Mouse (Mus musculus) megakaryocyte, embryonic 14.5 days (primary cell): ENCODE results near the gene Vim. TPM values are rescaled to one million over a fixed set of nuclear protein-coding genes. Genes with fewer than 3 reads are reported as not detected.
A peak's percentile ranks its signal among the peaks of the same experiment; 100 is the strongest.

ENCODE experiments used
- H3K27me3 ChIP-seq: replicated peaks from 2 replicates; pipeline ENCODE3; 2012; ENCODE audit warnings: inconsistent platforms
- H3K36me3 ChIP-seq: replicated peaks from 2 replicates; pipeline ENCODE3; 2012; ENCODE audit warnings: low read length, inconsistent platforms, mixed read lengths
- H3K4me1 ChIP-seq: 2 replicates; pipeline ENCODE4 v1.6.1; 2012; ENCODE audit warnings: inconsistent platforms
- H3K4me3 ChIP-seq: replicated peaks from 2 replicates; pipeline ENCODE3; 2012; ENCODE audit warnings: moderate library complexity, mild to moderate bottlenecking, inconsistent platforms
- H3K9me3 ChIP-seq: 2 replicates; pipeline ENCODE4 v1.6.1; 2012; ENCODE audit warnings: inconsistent platforms
- FLI1 ChIP-seq: IDR thresholded peaks from 2 replicates; pipeline ENCODE4 v1.6.1; 2012; ENCODE audit warnings: low read length, inconsistent platforms, mixed read lengths
- GATA1 ChIP-seq: IDR thresholded peaks from 3 replicates; pipeline ENCODE4 v1.6.1; 2012; ENCODE audit warnings: mixed read lengths, low read length, inconsistent platforms, borderline replicate concordance
- polyA plus RNA-seq: library from polyadenylated mRNA; stranded (reverse); fragments of >175 nt; gene quantifications from 2 replicates; pipeline ENCODE4 v1.2.3, GENCODE M21; 2012; ENCODE audit warnings: low replicate concordance; ENCODE audit not compliant: insufficient read depth

Vim gene
- polyA plus RNA-seq = 168 and 727 TPM in 2 replicates

GRCm38 (mm10) chr2:13573408-13574065, at the start of gene Vim:
Gene Vim (plus strand): TSS chr2:13573927.
- Histone ChIP-seq H3K36me3 (peaks cover 8% of the 10 kb centered on the region), H3K27me3 (peaks cover 69% of the 10 kb centered on the region), H3K9me3 (no peaks in the 10 kb centered on the region)

GRCm38 (mm10) chr2:13526205-13526604, 47.5 kb upstream of the Vim start:
- Histone ChIP-seq H3K9me3 (no peaks in the 10 kb centered on the region), H3K4me3 (no peak overlapping the region), H3K36me3 (no peaks in the 10 kb centered on the region), H3K4me1 (peaks cover 25% of the 10 kb centered on the region), H3K27me3 (no peaks in the 10 kb centered on the region)
- TF ChIP-seq GATA1 = no peak
- no peak for TF ChIP-seq FLI1

More at GRCm38 (mm10) chr2:13573408-13574065, at the start of gene Vim:
- H3K4me1 ChIP-seq = peaks cover 48% of the 10 kb centered on the region
- H3K4me3 ChIP-seq = peak within 1 kb of the TSS; percentile 95
- TF ChIP-seq FLI1 (no peak), GATA1 (no peak)

GRCm38 (mm10) chr2:13527125-13527524, 46.6 kb upstream of the Vim start:
- Histone ChIP-seq H3K9me3 (no peaks in the 10 kb centered on the region), H3K27me3 (no peaks in the 10 kb centered on the region), H3K36me3 (no peaks in the 10 kb centered on the region), H3K4me3 (no peak overlapping the region), H3K4me1 (peaks cover 26% of the 10 kb centered on the region)
- TF ChIP-seq GATA1 = no peak
- TF ChIP-seq FLI1 = no peak

DNA sequence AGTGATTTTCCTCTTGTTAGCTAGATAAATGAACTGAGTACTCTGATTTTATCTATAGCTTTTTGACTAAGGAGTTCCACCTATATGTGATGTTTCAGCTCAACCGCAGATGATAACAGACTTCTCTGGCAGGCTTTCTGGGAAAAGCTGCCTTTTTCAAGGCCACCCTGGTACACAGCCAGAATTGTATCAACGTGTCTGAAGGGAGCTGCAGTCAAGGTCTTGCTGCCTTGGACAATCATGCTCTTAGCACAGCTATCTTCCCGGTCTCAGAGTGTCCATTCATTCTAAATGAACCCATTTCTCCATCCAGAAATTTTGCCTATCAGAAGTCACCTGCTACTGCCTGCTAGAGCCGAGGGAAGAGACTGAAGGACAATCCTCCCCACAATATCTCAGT, 46.2 kb upstream of the Vim start:
- no peaks in the 10 kb centered on the region for H3K27me3 ChIP-seq
- no peaks in the 10 kb centered on the region for H3K9me3 ChIP-seq
- TF ChIP-seq GATA1 (no peak), FLI1 (no peak)
- no peaks in the 10 kb centered on the region for H3K36me3 ChIP-seq
- peaks cover 28% of the 10 kb centered on the region for H3K4me1 ChIP-seq
- no peak overlapping the region for H3K4me3 ChIP-seq

DNA sequence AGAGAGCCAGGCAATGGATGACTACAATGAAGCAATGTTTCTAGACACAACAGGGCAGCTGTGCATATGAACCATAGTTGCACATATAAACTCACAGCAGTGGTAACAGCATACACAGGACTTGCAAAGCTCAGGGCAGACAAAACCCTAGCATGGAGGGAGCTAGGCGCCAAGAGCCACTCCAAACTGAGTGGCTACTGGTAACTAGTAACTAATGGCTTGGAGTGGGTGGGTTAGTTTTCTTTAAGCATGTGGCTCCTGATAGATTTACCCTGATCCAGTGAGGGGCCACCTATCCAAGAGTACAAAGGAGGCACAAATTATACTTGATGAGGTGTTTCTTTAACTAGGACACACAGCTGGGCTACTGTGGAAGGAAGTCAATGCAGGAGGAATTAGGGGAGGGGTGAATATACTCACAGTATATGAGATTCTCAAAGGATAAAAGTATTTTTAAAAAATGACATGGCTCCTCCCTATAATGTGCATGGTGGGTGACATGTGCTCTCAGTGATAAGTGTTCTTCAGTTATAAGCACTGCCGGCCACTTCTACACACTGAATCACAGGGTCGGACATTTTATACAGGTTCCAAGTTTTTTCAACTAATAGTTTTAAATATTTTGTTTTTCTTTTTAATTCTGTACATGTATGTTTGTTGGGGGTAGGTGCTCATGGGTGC, 44.3 kb upstream of the Vim start:
- no peaks in the 10 kb centered on the region for H3K36me3 ChIP-seq
- no peaks in the 10 kb centered on the region for H3K27me3 ChIP-seq
- H3K4me1 ChIP-seq = peaks cover 22% of the 10 kb centered on the region
- TF ChIP-seq GATA1 (no peak), FLI1 (no peak)
- H3K4me3 ChIP-seq = no peak overlapping the region
- no peaks in the 10 kb centered on the region for H3K9me3 ChIP-seq

GRCm38 (mm10) chr2:13530639-13531038, 43.1 kb upstream of the Vim start:
- Histone ChIP-seq H3K36me3 (no peaks in the 10 kb centered on the region), H3K4me1 (peaks cover 33% of the 10 kb centered on the region), H3K27me3 (no peaks in the 10 kb centered on the region), H3K4me3 (no peak overlapping the region), H3K9me3 (no peaks in the 10 kb centered on the region)
- TF ChIP-seq FLI1 (no peak), GATA1 (no peak)

GRCm38 (mm10) chr2:13536747-13537146, 37.0 kb upstream of the Vim start:
- no peaks in the 10 kb centered on the region for H3K36me3 ChIP-seq
- H3K4me3 ChIP-seq = no peak overlapping the region
- peaks cover 76% of the 10 kb centered on the region for H3K4me1 ChIP-seq
- H3K9me3 ChIP-seq = no peaks in the 10 kb centered on the region
- no peaks in the 10 kb centered on the region for H3K27me3 ChIP-seq
- TF ChIP-seq GATA1 (no peak), FLI1 (no peak)

GRCm38 (mm10) chr2:13537733-13538132, 36.0 kb upstream of the Vim start:
- TF ChIP-seq FLI1 (no peak), GATA1 (no peak)
- Histone ChIP-seq H3K4me1 (peaks cover 80% of the 10 kb centered on the region), H3K4me3 (peak overlapping the region; percentile 15)

DNA sequence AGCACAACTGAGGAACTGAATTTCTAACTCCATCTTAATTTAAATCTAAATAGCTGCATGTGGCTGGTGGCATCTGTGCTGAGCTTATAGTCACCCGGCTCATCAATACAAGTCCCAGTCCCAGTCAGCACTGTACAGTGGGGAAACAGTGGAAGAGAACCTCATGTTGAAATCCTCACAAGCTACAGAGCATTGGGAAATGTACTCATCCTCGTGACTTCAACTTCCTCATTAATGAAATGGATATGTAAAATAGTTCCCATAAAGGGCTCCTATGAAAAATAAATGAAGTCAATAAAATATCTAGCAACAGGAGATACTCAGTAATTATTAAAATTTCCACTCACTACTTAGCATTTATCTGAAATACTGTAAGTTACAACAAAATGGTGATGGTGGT, 35.5 kb upstream of the Vim start:
- H3K36me3 ChIP-seq = no peaks in the 10 kb centered on the region
- H3K4me1 ChIP-seq = peaks cover 82% of the 10 kb centered on the region
- no peak for TF ChIP-seq GATA1
- TF ChIP-seq FLI1 = no peak
- no peaks in the 10 kb centered on the region for H3K9me3 ChIP-seq
- no peaks in the 10 kb centered on the region for H3K27me3 ChIP-seq
- no peak overlapping the region for H3K4me3 ChIP-seq

More at GRCm38 (mm10) chr2:13537733-13538132, 36.0 kb upstream of the Vim start:
- no peaks in the 10 kb centered on the region for H3K9me3 ChIP-seq
- no peaks in the 10 kb centered on the region for H3K36me3 ChIP-seq
- no peaks in the 10 kb centered on the region for H3K27me3 ChIP-seq

DNA sequence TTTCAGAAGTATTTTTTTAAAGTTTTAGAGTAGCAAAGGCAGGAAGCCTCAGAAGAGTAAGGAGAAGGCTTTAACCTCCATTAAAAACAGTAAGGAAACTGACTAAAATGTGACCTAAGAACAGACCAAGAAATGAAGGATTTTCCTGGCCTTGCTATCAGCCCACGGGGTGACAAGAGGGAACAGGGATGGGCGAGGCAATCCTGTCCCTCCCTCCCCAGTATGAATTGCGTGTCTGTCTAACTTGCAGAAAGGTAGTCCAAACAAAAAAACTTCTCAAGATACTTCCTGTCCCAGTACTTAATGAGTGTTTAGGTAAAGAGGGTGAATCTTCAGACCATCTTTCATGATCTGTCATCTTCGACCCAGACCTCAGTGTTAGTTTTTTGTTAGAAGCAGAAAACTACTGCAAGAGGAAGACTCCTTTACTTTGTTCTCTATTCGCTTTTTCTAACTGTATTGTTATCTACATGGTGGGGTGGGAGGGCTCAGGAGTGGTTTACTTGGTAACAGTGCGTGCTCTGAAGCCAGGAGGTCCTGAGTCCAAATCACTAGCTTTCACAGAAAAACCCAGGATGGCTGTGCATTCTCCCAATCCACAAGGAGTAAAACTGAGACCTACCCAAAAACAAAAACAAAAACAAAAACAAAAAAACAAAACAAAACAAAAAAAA, 34.9 kb upstream of the Vim start:
- TF ChIP-seq FLI1 = no peak
- no peak for TF ChIP-seq GATA1
- Histone ChIP-seq H3K4me1 (peaks cover 79% of the 10 kb centered on the region), H3K9me3 (no peaks in the 10 kb centered on the region), H3K27me3 (no peaks in the 10 kb centered on the region), H3K4me3 (peak overlapping the region; percentile 66), H3K36me3 (no peaks in the 10 kb centered on the region)
